Mouse (Mus musculus): ENCODE results near the gene Tmem128. TPM values are rescaled to one million over a fixed set of nuclear protein-coding genes. Genes with fewer than 3 reads are reported as not detected.
A peak's percentile ranks its signal among the peaks of the same experiment; 100 is the strongest.

Tmem128 gene
- polyA plus RNA-seq, 1 experiment from 2014 or later, result 100 TPM

- DNase-seq (ENCODE audit: low spot score), result peak; percentile 41
- H3K27me3 ChIP-seq (ENCODE audit: control insufficient read depth, insufficient read depth, low read length), result no peaks in the 10 kb centered on the region
Measured at GRCm38 (mm10) chr5:38241473-38241834, 18.5 kb upstream of the Tmem128 start.

GRCm38 (mm10) chr5:38241966-38242365 lies 18.0 kb upstream of the Tmem128 start:
- peak; percentile 20 for DNase-seq (ENCODE audit: low spot score)
- no peaks in the 10 kb centered on the region for H3K9me3 ChIP-seq (ENCODE audit: control insufficient read depth, low read length)
- no peak overlapping the region for H3K4me2 ChIP-seq (ENCODE audit: low read depth, low read length, severe bottlenecking)
- ATAC-seq (replicated peaks; ENCODE audit: low FRiP score), result no peak
- WGBS, result 82% methylated on average over 6 of the region's 6 CpGs
- H3K27ac ChIP-seq (ENCODE audit: low read depth, low read length), result no peak overlapping the region
- H3K9ac ChIP-seq (ENCODE audit: low read length), result no peak overlapping the region
- H3K27me3 ChIP-seq (ENCODE audit: control insufficient read depth, insufficient read depth, low read length), result no peaks in the 10 kb centered on the region
- peaks cover 2% of the 10 kb centered on the region; the same call in 1 of the 2 replicates for H3K4me1 ChIP-seq (replicated peaks; ENCODE audit: control insufficient read depth, insufficient read depth, low read length)
- H3K4me3 ChIP-seq (ENCODE audit: low read depth, low read length), result no peak overlapping the region
- H3K36me3 ChIP-seq (ENCODE audit: control insufficient read depth, insufficient read depth, low read length), result no peaks in the 10 kb centered on the region

More at GRCm38 (mm10) chr5:38241473-38241834, 18.5 kb upstream of the Tmem128 start:
- Histone ChIP-seq H3K4me1 (replicated peaks; ENCODE audit: control insufficient read depth, insufficient read depth, low read length) (peaks cover 2% of the 10 kb centered on the region; the same call in 1 of the 2 replicates), H3K27ac (ENCODE audit: low read depth, low read length) (no peak overlapping the region), H3K9ac (ENCODE audit: low read length) (no peak overlapping the region), H3K4me3 (ENCODE audit: low read depth, low read length) (no peak overlapping the region), H3K36me3 (ENCODE audit: control insufficient read depth, insufficient read depth, low read length) (no peaks in the 10 kb centered on the region), H3K9me3 (ENCODE audit: control insufficient read depth, low read length) (no peaks in the 10 kb centered on the region), H3K4me2 (ENCODE audit: low read depth, low read length, severe bottlenecking) (no peak overlapping the region)
- no peak for ATAC-seq (replicated peaks; ENCODE audit: low FRiP score)
- 89% methylated on average over 3 of the region's 3 CpGs for WGBS

GRCm38 (mm10) chr5:38255195-38255594 lies 4.8 kb upstream of the Tmem128 start:
- ATAC-seq (replicated peaks; ENCODE audit: low FRiP score) (no peak), DNase-seq (ENCODE audit: low spot score) (no peak)
- no peaks in the 10 kb centered on the region; the same call in 1 of the 2 replicates for H3K9me3 ChIP-seq (ENCODE audit: control insufficient read depth, low read length)
- no peaks in the 10 kb centered on the region for H3K4me1 ChIP-seq (replicated peaks; ENCODE audit: control insufficient read depth, insufficient read depth, low read length)
- WGBS, result 43% methylated on average over 4 of the region's 4 CpGs
- no peak overlapping the region for H3K9ac ChIP-seq (ENCODE audit: low read length)
- no peak overlapping the region for H3K4me2 ChIP-seq (ENCODE audit: low read depth, low read length, severe bottlenecking)
- no peak overlapping the region for H3K4me3 ChIP-seq (ENCODE audit: low read depth, low read length)
- no peak overlapping the region for H3K27ac ChIP-seq (ENCODE audit: low read depth, low read length)
- H3K27me3 ChIP-seq (ENCODE audit: control insufficient read depth, insufficient read depth, low read length), result no peaks in the 10 kb centered on the region
- H3K36me3 ChIP-seq (ENCODE audit: control insufficient read depth, insufficient read depth, low read length), result no peaks in the 10 kb centered on the region

- Histone ChIP-seq H3K27me3 (ENCODE audit: control insufficient read depth, insufficient read depth, low read length) (no peaks in the 10 kb centered on the region), H3K36me3 (ENCODE audit: control insufficient read depth, insufficient read depth, low read length) (no peaks in the 10 kb centered on the region), H3K4me1 (replicated peaks; ENCODE audit: control insufficient read depth, insufficient read depth, low read length) (no peaks in the 10 kb centered on the region), H3K9ac (ENCODE audit: low read length) (no peak overlapping the region), H3K9me3 (ENCODE audit: control insufficient read depth, low read length) (no peaks in the 10 kb centered on the region; the same call in 1 of the 2 replicates), H3K4me2 (ENCODE audit: low read depth, low read length, severe bottlenecking) (no peak overlapping the region), H3K4me3 (ENCODE audit: low read depth, low read length) (no peak overlapping the region), H3K27ac (ENCODE audit: low read depth, low read length) (no peak overlapping the region)
- DNase-seq (ENCODE audit: low spot score), result no peak
- WGBS, result 80% methylated on average over 3 of the region's 3 CpGs
- no peak for ATAC-seq (replicated peaks; ENCODE audit: low FRiP score)
Measured at GRCm38 (mm10) chr5:38255644-38256043, 4.3 kb upstream of the Tmem128 start.

- 81% methylated on average over 1 of the region's 1 CpGs for WGBS
- Histone ChIP-seq H3K9me3 (ENCODE audit: control insufficient read depth, low read length) (no peaks in the 10 kb centered on the region; the same call in 1 of the 2 replicates), H3K4me3 (ENCODE audit: low read depth, low read length) (no peak overlapping the region), H3K36me3 (ENCODE audit: control insufficient read depth, insufficient read depth, low read length) (no peaks in the 10 kb centered on the region), H3K4me1 (replicated peaks; ENCODE audit: control insufficient read depth, insufficient read depth, low read length) (no peaks in the 10 kb centered on the region), H3K4me2 (ENCODE audit: low read depth, low read length, severe bottlenecking) (no peak overlapping the region), H3K27ac (ENCODE audit: low read depth, low read length) (no peak overlapping the region), H3K9ac (ENCODE audit: low read length) (no peak overlapping the region), H3K27me3 (ENCODE audit: control insufficient read depth, insufficient read depth, low read length) (no peaks in the 10 kb centered on the region)
- no peak for ATAC-seq (replicated peaks; ENCODE audit: low FRiP score)
- no peak for DNase-seq (ENCODE audit: low spot score)
Measured at GRCm38 (mm10) chr5:38256551-38256950, 3.4 kb upstream of the Tmem128 start.

- H3K27me3 ChIP-seq (ENCODE audit: control insufficient read depth, insufficient read depth, low read length), result no peaks in the 10 kb centered on the region
- H3K9ac ChIP-seq (ENCODE audit: low read length), result no peak overlapping the region
- WGBS, result 73% methylated on average over 8 of the region's 8 CpGs
- no peaks in the 10 kb centered on the region for H3K36me3 ChIP-seq (ENCODE audit: control insufficient read depth, insufficient read depth, low read length)
- H3K9me3 ChIP-seq (ENCODE audit: control insufficient read depth, low read length), result no peaks in the 10 kb centered on the region; the same call in 1 of the 2 replicates
- H3K4me3 ChIP-seq (ENCODE audit: low read depth, low read length), result no peak overlapping the region
- DNase-seq (ENCODE audit: low spot score), result no peak
- no peaks in the 10 kb centered on the region for H3K4me1 ChIP-seq (replicated peaks; ENCODE audit: control insufficient read depth, insufficient read depth, low read length)
- H3K4me2 ChIP-seq (ENCODE audit: low read depth, low read length, severe bottlenecking), result no peak overlapping the region
- no peak overlapping the region for H3K27ac ChIP-seq (ENCODE audit: low read depth, low read length)
- ATAC-seq (replicated peaks; ENCODE audit: low FRiP score), result no peak
Measured at GRCm38 (mm10) chr5:38258034-38258772, 1.8 kb upstream of the Tmem128 start.

- H3K4me2 ChIP-seq (ENCODE audit: low read depth, low read length, severe bottlenecking), result no peak overlapping the region
- no peaks in the 10 kb centered on the region for H3K27me3 ChIP-seq (ENCODE audit: control insufficient read depth, insufficient read depth, low read length)
- no peaks in the 10 kb centered on the region for H3K4me1 ChIP-seq (replicated peaks; ENCODE audit: control insufficient read depth, insufficient read depth, low read length)
- WGBS, result 87% methylated on average over 5 of the region's 5 CpGs
- ATAC-seq (replicated peaks; ENCODE audit: low FRiP score) (no peak), DNase-seq (ENCODE audit: low spot score) (peak; percentile 22)
- no peak overlapping the region for H3K4me3 ChIP-seq (ENCODE audit: low read depth, low read length)
- no peak overlapping the region for H3K9ac ChIP-seq (ENCODE audit: low read length)
- H3K36me3 ChIP-seq (ENCODE audit: control insufficient read depth, insufficient read depth, low read length), result no peaks in the 10 kb centered on the region
- no peak overlapping the region for H3K27ac ChIP-seq (ENCODE audit: low read depth, low read length)
- H3K9me3 ChIP-seq (ENCODE audit: control insufficient read depth, low read length), result no peaks in the 10 kb centered on the region; the same call in 1 of the 2 replicates
Measured at GRCm38 (mm10) chr5:38258773-38259146, 1.2 kb upstream of the Tmem128 start.

GRCm38 (mm10) chr5:38259455-38260106 lies 404 bp upstream of the Tmem128 start:
- no peaks in the 10 kb centered on the region for H3K27me3 ChIP-seq (ENCODE audit: control insufficient read depth, insufficient read depth, low read length)
- 44% methylated on average over 9 of the region's 9 CpGs for WGBS
- no peaks in the 10 kb centered on the region; the same call in 1 of the 2 replicates for H3K9me3 ChIP-seq (ENCODE audit: control insufficient read depth, low read length)
- H3K9ac ChIP-seq (ENCODE audit: low read length), result peak overlapping the region; percentile 88
- peak overlapping the region; percentile 50; the same call in 1 of the 2 replicates for H3K27ac ChIP-seq (ENCODE audit: low read depth, low read length)
- H3K4me2 ChIP-seq (ENCODE audit: low read depth, low read length, severe bottlenecking), result peak overlapping the region; percentile 82
- 0 out of 2 replicates have a peak, but pooled peaks have one; percentile 4 for ATAC-seq (replicated peaks; ENCODE audit: low FRiP score)
- peak overlapping the region; percentile 87 for H3K4me3 ChIP-seq (ENCODE audit: low read depth, low read length)
- no peaks in the 10 kb centered on the region; the same call in 1 of the 2 replicates for H3K36me3 ChIP-seq (ENCODE audit: control insufficient read depth, insufficient read depth, low read length)
- no peaks in the 10 kb centered on the region for H3K4me1 ChIP-seq (replicated peaks; ENCODE audit: control insufficient read depth, insufficient read depth, low read length)
- DNase-seq (ENCODE audit: low spot score), result peak; percentile 25
